Comparison of ENCODE assay signal across 8 mouse cellular contexts in genomic region chr11:101673010-101673642, GRCm38 (mm10). TPM values are rescaled to one million over a fixed set of nuclear protein-coding genes. Genes with fewer than 3 reads are reported as not detected.
DNase-seq lines count a peak whose midpoint lies in the region; ATAC-seq lines count a peak whose summit lies in the region.

No protein-coding gene starts in this region.

- H3K27me3 ChIP-seq in embryonic facial prominence, embryonic 11.5 days (ENCODE audit: control insufficient read depth, insufficient read depth, low read length): no peaks in the 10 kb centered on the region

- H3K4me3 ChIP-seq in embryonic facial prominence, embryonic 11.5 days (ENCODE audit: low read depth, low read length): no peak overlapping the region

- no peaks in the 10 kb centered on the region for H3K4me1 ChIP-seq in embryonic facial prominence, embryonic 11.5 days (ENCODE audit: control insufficient read depth, insufficient read depth, low read length)

- H3K27ac ChIP-seq in embryonic facial prominence, embryonic 11.5 days (replicated peaks; ENCODE audit: low read depth, low read length): no peak overlapping the region

- H3K4me2 ChIP-seq in embryonic facial prominence, embryonic 11.5 days (ENCODE audit: low read depth, low read length): no peak overlapping the region

- no peak for ATAC-seq in embryonic facial prominence, embryonic 11.5 days (replicated peaks; ENCODE audit: insufficient number of reproducible peaks, low FRiP score, low TSS enrichment, low read depth)
- ATAC-seq in megakaryocyte-erythroid progenitor cell, adult 5-6 weeks (replicated peaks; ENCODE audit: low FRiP score, low TSS enrichment, poor library complexity, severe bottlenecking): no peak

- no peaks in the 10 kb centered on the region for H3K36me3 ChIP-seq in embryonic facial prominence, embryonic 11.5 days (replicated peaks; ENCODE audit: control insufficient read depth, insufficient read depth, low read depth, low read length)

- peak; percentile 39 for DNase-seq in kidney, adult 18-20 months
- DNase-seq in kidney, adult 8-10 months: no peak
- DNase-seq in embryonic facial prominence, embryonic 11.5 days (ENCODE audit: low spot score): peak; percentile 42
- DNase-seq in heart, postnatal 10 days: peak; percentile 46
- peak; percentile 78 to 96 for DNase-seq in left cerebral cortex, postnatal 25 days (ENCODE audit: low spot score in 2 of 2)
- DNase-seq in right cerebral cortex, postnatal 10 days (ENCODE audit: low spot score in 2 of 2): peak; percentile 82 to 90
- no peak for DNase-seq in MN1 (ENCODE audit: low spot score)

- H3K9ac ChIP-seq in embryonic facial prominence, embryonic 11.5 days (replicated peaks; ENCODE audit: low read length): no peak overlapping the region

- no peaks in the 10 kb centered on the region for H3K9me3 ChIP-seq in embryonic facial prominence, embryonic 11.5 days (replicated peaks; ENCODE audit: control insufficient read depth, low read length)

- WGBS in embryonic facial prominence, embryonic 11.5 days: 32% methylated on average over 16 of the region's 16 CpGs

- intact Hi-C loops in heart, postnatal 10 days (cut with DNase I): no loop called here
- intact Hi-C loops in left cerebral cortex, postnatal 25 days (cut with DNase I): loop anchor here (1.0 kb wide), 1 partner anchor 14 kb away; no protein-coding TSS in a partner anchor

RNA-seq across cellular contexts. Expression of gene Arl4d, which starts 7.8 kb away (rescaled TPM):
- polyA plus RNA-seq in embryonic facial prominence, embryonic 11.5 days (2014; fragmentation: Nextera tagmentation; extraction: Ambion mirVana): 2.8 and 4.3 TPM in 2 replicates
- total RNA-seq in heart, postnatal 10 days (2021): 10 to 100 TPM; 22.6 to 27.5 TPM
- 10 to 100 TPM; 23.9 to 32.1 TPM for total RNA-seq in left cerebral cortex, postnatal 25 days (2021)
- 0.22 TPM in 1 of 2 replicates, not detected in the other for total RNA-seq in megakaryocyte-erythroid progenitor cell, adult 5-6 weeks (2014; fragmentation: Nextera tagmentation)
- total RNA-seq in megakaryocyte-erythroid progenitor cell, adult 5-6 weeks (2017): 5.8 TPM in 1 of 2 replicates, not detected in the other

RNA-seq across cellular contexts. Expression of gene Rdm1, which starts 46.1 kb away (rescaled TPM):
- 37.3 and 43.0 TPM in 2 replicates for polyA plus RNA-seq in embryonic facial prominence, embryonic 11.5 days (2014; fragmentation: Nextera tagmentation; extraction: Ambion mirVana)
- 10 to 100 TPM; 34.4 to 36.9 TPM for total RNA-seq in heart, postnatal 10 days (2021)
- total RNA-seq in left cerebral cortex, postnatal 25 days (2021): 1 to 10 TPM; 6.0 to 7.2 TPM
- total RNA-seq in megakaryocyte-erythroid progenitor cell, adult 5-6 weeks (2014; fragmentation: Nextera tagmentation): 13.0 and 21.8 TPM in 2 replicates
- 2.0 and 5.3 TPM in 2 replicates for total RNA-seq in megakaryocyte-erythroid progenitor cell, adult 5-6 weeks (2017)

RNA-seq across cellular contexts. Expression of gene Dhx8, which starts 59.6 kb away (rescaled TPM):
- polyA plus RNA-seq in embryonic facial prominence, embryonic 11.5 days (2014; fragmentation: Nextera tagmentation; extraction: Ambion mirVana): 46.7 and 47.3 TPM in 2 replicates
- total RNA-seq in heart, postnatal 10 days (2021): 10 to 100 TPM; 19.0 to 21.0 TPM
- 10 to 100 TPM; 38.2 to 39.3 TPM for total RNA-seq in left cerebral cortex, postnatal 25 days (2021)
- total RNA-seq in megakaryocyte-erythroid progenitor cell, adult 5-6 weeks (2014; fragmentation: Nextera tagmentation): 31.5 and 41.1 TPM in 2 replicates
- 26.8 and 49.1 TPM in 2 replicates for total RNA-seq in megakaryocyte-erythroid progenitor cell, adult 5-6 weeks (2017)

Comparison
In these comparisons a context has a peak if more than half of its experiments do, and no peak if none do; other contexts are left out.
1. DNase-seq: peak in kidney, adult 18-20 months (single experiment), embryonic facial prominence, embryonic 11.5 days (single experiment), heart, postnatal 10 days (2 of 2), left cerebral cortex, postnatal 25 days (2 of 2) and right cerebral cortex, postnatal 10 days (2 of 2); none in kidney, adult 8-10 months (0 of 2) and MN1 (single experiment).